Mouse (Mus musculus) skeletal muscle tissue, adult 2 months (tissue): ENCODE measurements around the gene BC028528.
"Not testable (repeated sequence)": the region's sequence is repeated elsewhere in the genome, so short reads cannot be mapped to it uniquely, and the experiment has no call there.

Experiments
- DNase-seq: peaks from one replicate; pipeline ENCODE4 v3.0.0-alpha.2; 2012; ENCODE audit warnings: low read depth, low spot score

The BC028528 gene

DNA sequence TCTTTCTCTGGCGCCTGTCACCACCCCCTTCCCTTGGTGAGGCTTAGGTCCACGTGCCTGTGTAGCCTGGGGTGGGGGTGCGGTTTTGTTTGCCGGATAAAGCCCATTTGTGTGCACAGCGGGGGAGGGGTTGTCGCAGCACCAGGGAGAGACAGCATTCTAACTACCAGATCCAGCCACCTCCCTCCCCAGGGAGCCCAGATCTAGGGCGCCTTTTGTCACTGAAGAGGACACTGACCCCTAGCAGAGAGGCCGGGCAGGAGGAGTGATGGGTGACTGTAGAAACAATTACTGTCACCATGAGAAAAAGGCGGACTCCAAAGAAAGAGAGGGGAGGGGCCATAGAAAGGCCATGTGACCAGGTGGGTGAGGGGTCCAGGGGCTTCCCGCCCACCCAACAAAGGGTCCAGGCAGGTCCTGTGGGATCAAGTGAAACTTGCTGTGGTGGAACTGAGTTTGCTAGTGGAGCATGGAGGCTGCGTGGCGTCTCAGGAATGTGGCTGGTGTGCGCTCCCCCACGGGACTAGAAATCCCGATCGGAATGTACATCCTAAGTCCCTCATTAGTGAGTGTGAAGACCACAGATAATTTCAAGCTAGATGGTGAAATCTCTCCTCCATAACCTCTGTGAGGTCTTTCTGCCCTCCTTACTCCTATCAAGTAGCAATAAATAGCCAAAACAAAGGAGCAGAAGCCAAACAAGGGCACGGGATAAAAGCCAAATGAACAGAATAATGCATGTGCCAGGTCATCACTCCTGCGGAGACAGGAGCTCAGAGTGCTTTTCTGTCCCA, 13.5 kb upstream of the BC028528 start:
- no peak for DNase-seq

DNA sequence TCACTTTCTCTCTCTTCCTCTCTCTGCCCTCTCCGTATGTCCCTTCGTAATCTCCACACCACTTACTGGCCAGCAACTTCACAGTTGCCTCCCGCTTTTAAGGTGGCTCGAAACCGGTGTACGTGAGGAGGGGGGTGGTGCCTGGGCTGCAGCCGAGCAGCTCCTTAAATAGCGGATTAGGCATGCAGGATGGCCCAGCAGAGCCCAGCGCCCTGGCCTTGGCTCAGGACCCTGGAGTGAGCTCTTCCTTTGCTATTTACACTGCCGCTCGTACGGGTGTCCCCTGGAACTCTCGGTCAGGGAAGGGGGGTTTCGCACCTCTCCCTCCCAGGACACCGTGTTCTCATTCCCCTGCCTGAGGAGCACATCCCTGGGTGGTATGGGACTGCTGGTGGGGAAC, 12.8 kb upstream of the BC028528 start, which contains the start of gene Car14:
Gene Car14 (minus strand): TSS at position 124 of the 400 bp plus-strand sequence.
- DNase-seq: peak; percentile 70

DNA sequence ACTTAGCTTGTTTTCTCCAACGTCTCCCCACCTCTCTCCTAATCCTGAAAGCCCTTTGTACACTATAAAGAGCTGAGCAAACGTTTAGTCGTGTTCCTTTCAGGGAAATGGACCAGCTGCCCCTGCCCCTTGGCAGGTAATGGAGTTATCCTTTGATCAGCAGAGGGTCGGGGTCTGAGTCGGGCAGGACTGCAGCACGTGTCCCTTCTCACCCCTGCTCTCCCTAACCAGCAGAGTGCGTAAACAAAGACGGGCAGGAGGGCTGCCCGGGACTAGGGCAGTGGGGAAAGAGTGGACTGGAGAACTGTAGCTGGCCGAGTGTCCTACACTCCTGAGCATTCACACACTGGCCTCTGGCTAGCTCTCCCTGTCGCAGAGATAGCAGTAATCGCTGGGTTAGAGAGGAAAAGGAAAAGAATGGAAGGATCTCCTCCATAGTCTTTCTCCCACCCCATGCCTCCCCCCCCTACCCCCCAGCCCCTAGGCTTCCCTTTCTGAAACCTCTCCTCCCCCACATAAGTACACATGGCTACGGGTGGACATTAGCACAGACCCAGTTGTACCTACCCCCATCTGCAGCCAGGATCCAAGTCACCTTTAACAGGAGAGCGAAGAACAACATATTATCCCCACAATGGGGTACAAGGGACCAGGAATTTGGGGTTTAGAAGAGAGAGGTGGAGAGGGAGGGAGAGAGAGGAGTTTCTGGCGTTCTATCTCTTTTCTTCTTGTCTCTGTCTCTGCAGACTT, 12.1 kb upstream of the BC028528 start:
- no peak for DNase-seq

DNA sequence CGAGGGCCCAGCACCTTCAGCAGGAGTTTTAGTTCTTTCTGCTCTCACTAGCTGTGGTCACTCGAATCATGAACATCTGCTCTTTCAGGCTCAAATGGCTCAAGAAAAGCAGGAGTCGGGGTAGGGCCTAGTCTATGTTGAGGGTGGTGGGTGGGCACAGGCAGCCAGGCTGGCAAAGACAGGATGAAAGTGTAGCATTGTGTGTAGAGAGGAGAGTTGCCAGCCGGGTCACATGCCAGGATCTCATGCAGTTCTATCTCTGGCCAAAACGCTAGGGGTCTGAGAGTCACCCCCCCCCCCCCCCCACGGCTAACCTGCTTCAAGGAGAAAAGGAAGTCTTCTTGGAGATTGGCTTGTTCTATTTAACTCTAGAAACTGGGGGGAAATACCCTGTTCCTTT, 10.8 kb upstream of the BC028528 start:
- DNase-seq: no peak

DNA sequence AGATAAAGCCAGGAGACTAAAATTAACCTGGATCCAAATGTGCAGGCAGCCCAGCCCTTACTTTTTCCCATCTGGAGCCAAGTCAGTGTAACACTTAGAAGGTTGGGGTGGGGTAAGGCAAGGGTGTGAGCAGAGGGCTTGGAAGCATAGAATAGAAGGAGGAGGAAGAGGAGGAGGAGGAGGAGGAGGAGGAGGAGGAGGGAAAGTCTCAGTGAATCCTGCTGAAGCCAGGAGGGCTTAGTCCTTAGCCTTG, 10.5 kb upstream of the BC028528 start:
- peak; percentile 43 for DNase-seq

DNA sequence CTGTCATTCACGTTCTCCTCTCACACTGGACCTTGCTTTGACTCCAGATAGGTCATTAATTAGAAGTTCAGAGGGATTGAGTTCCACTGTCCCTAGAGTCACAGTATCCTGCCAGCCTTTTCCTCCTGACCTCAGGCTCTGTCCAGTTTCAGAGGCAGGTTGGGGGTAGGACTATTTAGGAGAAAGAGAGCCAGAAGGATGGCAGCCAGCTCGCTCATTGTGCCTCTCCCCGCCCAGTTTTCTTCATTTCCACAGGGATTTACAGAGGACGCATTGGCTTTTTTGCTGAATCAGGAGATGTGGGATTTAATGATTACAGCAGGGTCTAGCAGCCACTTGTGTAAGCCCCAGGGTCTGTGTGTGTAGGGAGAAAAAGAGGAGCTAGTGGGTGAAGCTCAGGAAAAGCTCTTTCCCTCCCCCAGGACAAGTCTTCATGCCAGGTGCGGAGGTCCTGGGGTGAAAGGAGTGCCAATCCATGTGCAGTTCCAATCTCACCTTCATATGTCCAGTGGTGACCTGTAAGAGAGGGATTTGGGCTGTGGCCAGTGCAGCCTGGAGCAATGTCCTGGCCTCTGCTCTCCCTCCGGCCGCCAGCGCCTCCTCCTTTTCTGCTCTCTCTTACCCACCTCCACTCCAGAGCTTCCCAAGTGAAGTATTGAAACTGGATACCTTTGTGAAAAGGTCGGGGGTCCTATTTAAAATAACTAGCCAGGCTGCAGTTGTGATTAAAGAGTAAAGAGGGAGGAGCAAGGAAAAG, 10.0 kb upstream of the BC028528 start:
- DNase-seq: peak; percentile 68

DNA sequence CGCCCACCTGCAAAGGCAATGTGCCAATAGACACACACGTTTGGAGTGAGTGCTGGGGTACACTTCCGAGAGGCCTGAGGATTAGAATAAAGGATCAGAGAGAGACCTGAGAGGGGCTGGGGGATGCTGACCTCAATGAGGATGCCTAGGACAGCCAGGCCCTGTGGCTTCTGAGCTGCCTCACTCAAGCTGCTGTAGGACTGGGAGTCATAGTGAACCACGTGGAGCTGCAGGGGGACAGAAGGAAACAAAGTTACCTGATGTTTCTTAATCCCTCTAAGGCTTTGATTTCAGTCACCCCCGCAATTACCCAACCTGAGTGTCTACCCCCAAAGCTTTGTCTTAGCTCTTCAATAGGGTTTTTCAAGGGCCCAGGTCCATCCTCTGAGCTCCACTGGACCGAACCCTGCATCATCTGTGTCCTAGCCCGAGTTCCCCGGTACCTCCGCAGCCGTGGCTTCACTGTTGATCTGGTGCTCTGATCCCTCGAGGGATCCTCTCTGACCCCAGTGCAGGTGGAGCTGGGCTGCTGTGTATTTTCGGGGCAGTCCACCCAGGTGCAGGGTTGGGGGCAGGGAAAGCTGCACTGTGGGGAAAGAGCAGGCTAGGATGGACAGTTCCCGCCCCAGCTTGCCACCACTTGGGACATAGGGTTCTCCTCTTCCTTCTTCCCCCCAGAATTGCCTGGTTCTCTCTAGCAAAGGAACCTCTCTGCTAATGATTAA, 8.2 kb upstream of the BC028528 start:
- DNase-seq: no peak

DNA sequence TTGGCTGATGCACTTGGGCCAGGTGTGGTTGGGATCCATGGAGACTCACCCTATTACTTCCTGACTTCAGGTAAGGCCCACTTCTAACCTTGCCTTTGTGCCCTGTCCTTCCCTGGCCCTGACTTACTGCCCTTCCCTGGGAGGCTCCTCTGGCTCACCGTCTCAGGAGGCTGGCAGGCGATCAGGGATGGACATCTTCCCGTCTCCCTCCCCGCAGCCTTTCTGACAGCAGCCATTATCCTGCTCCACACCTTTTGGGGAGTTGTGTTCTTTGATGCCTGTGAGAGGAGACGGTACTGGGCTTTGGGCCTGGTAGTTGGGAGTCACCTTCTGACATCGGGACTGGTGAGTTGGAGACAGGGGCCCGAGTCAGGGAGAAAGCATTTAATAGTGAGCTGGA, 3.7 kb upstream of the BC028528 start:
- DNase-seq: not testable (repeated sequence)

DNA sequence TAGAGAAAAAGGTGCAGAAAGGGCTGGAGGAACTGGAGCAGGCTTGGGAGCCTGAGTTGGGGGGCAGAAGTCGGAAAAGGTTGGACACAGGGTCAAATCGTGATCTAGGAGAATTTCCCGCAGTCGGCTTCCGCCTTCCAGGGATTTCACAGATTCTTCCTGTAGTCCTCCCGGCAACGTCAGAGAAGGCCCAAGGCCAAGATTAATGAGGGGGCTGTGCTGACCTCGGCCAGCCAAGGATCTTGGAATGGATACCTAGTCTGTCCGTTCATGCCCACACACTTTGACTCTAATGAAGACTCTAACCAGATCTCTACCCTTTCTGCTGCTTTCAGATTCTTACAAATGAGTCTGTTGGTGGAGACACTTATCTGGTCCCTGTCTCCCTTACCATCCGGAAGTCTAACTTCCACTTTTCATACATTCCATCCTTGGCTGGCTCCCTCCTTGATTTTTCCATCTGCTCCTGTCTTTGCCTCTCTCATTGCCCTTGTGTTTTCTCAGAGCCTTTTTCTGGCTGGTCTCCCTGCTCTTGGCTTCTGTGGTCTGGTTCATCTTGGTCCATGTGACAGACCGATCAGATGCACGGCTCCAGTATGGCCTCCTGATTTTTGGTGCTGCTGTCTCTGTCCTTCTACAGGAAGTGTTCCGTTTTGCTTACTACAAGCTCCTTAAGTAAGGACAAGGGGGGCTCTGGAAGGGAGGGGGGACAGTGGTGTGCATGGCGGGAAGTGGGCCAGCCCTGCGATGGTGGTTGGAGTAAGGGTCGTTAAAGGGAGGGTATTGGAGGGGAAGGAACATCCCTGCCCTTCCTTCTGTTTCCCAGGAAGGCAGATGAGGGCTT, 2.7 kb upstream of the BC028528 start:
- DNase-seq: peak; percentile 42

DNA sequence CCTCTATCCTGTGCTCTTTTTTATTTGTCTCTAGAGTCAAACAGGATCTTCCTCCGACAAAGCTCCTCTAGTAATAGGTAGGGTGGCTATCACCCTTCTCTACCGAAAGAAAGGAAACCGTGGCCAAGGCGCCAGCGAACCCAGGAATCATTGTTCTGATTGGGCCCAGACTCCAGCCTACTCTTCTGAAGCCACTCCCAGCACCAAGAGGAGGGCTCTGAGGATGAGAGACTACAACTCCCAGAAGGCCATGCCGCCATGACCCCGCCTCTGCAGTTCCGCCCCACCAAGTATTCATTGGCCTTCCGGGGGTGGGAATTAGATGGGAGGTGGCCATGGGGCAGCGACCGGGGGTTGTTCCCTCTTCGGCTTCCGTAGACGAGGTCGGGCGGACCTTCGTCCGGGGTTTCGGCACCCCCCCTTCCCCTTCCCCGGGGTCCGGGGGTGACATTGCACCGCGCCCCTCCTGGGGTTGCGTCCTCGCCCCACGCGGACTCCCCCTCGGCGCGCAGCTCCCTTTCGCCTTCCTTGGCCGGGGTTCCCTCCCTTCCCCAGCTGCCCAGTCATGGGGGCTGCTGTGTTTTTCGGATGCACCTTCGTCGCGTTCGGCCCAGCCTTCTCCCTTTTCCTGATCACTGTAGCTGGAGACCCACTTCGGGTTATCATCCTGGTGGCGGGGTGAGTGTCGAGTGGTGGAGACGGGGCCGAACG, 2.0 kb upstream of the BC028528 start, which contains the start of gene Aph1a:
Gene Aph1a (plus strand): TSS at position 364 of the 711 bp plus-strand sequence.
- DNase-seq: peak; percentile 97

DNA sequence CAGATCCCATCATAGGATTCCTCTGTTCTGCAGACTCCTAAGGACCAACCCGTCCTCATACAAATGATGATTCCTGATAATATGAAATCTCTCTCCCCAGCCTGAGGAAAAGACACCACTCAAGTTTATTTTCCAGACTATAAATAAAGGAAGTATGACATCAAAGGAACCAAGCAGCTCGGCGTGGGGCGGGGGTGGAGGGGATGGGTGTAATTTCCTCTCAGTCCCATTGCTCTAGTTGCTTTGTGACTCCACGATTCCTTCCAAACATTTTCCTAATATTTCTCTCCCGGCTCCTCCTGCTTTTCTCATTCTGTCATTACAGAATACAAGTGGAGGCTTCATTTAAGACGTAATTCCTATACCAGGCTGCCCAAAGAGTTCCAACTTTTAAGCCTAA, 1.3 kb upstream of the BC028528 start:
- no peak for DNase-seq

DNA sequence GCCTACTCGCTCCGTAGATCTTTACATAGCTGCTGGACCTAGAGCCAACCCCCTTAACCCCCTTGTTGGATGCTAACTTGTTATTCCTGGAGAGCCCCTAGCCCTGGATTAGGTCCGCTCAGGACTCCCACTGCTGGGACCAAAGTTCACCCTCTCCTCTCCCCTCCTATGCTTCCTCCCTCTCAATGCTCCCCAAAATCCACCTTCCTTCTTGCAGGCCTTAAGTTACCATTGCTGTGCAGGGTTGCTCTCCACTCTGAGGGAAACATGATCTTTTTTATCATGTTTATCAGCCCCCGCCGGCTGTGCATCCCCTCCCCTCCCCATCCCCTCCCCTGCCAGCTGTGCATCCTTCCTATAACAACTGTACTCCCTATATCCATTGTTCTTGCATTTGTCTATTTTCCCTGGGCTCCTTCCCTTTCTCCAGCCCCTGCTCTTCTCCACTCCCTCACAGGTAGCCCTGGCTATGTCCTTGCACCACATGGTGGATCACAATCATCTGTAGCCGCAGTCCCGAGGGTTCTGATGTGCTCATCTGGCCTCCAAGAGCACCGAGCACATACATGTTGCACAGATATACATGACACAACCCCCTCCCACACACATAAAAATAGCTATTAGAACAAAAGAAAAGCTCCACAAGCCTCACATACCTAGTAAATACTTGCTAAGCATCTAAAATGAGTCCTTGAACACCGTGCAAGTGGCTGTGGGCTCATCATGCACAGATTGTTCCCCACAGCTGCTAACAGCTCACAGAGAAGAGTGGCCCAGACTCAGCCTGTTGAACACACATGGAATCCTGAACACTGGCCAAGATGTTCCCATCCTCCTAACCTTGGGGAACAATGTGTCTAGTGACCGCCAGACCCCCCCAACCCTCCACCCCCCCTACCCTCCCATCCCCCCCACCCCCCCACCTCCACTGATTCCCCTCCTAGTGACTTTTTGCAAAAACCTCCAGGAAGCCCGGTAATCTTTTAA, 554 bp upstream of the BC028528 start:
- DNase-seq: no peak

DNA sequence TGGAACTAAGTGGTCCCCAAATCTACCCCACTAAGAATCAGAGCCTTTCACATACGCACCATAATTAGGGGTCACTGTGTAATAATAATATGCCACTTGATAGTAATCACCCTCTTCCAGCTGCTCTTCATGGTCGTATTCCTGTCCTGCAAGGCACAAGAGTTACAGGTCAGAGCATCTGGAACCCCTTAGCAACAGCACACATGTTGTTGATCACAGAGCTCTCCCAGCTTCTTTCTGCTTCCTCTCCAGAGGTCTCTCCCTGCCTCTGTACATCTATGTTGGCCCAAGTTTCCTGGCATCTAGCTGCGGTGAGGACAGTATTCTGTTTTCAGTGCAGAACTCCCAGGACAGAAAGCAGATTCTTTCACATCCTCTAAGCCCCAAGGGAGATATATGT, 2.1 kb downstream of the BC028528 start:
- DNase-seq: no peak

DNA sequence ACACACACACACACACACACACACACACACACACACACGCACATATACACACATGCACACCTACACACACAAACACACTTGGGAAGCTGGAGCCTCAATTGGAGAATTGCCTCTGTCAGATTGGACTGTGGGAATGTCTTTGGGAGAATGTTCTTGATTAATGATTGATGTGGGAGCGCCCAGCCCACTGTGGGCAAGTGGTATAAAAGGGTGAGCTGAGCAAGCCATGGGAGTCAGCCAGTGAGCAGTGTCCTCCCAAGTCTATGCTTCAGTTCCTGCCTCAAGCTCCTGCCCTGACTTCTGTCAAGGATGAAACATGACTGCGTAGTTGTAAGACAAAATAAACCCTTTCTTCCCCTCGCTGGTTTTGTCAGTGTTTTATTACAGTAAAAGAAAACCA, 4.2 kb downstream of the BC028528 start:
- no peak for DNase-seq

DNA sequence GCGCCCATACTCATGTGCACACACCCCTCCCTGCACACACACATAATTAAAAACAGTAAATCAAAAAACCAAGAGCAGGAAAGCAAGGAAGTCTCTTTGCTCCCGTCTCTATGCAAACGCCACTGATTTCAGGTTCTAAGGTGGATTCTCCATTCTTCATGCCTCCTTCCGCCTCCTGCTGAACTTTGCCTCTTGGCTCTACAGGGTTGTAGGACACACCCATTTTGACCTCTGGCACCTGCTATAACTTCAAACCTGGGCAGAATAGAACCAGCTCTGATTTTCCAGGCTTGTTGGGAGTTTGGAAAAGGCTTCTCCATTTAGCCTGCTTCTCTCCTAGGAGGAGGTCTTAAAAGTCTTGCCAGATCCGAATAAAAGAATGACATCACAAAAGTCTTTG, 7.4 kb downstream of the BC028528 start:
- no peak for DNase-seq

DNA sequence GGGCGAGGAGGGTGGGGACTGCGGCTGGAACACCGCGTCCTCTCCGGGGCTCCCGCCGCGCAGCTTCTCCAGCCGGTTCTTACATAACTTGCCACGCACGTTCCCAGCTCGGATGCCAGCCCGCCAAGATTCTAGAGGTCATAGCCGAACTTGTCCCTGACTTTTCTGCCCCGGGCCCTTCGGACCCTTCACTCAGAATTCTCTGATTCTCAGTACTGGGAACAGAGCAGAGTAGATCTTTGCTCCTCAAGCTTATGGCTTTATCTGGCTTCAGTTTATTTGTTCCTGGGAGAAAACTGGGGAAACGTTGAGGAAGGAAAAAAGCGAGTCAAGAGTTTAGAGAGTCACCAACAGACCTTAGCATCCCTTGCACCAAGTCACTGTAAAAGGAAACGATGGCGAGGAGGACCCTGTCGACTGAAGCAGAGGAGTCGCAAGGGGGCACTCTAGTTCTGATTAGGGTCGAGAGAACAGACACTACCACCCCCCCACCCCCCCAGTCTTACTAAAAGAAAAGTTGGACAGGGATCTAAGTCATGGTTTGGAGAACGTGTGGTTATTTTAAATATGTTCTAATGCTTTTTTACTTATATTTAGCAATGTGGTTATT, 8.9 kb downstream of the BC028528 start:
- DNase-seq: peak; percentile 77

DNA sequence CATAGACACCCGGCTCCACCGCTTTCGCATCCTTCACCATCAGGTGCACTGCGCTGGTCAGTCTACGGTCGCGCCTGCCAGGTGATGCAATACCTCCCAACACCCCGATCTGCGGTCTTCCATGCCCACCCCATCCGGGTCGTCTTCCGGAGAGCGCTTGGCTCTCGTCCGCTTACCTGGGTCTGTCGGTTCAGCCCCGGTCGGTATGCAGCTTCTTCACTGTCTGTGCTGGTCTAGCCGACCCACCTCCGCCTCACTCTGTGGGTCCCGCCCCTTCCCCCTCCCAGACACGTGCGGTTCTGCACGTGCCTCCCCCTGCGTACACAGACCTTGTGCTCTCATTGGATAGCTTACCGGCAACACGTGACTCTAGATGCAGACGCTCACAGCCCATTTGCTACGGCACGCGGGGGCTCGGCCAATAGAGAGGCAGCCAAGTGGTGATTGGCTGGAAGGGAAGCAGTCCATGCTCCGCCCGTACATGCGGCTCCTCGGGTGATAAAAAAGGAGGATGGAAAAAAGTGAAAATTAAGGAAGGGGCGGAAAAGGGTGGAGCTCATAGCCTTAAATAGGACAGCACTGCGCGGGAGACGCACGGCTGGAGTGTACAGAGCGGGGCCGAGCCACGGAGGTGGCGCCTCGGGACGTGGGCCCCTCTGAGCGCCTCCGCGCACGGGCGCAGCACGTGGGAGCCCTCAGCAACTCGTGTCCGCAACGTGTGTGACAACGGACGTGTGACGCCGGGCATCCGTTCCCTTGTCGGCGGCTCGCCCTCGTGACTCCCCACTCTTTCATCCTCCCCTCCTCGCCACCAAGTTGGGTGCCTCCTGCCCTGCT, 9.6 kb downstream of the BC028528 start, which contains the start of gene Ciart:
Gene Ciart (minus strand): TSS at position 273 of the 837 bp plus-strand sequence.
- peak; percentile 99 for DNase-seq

DNA sequence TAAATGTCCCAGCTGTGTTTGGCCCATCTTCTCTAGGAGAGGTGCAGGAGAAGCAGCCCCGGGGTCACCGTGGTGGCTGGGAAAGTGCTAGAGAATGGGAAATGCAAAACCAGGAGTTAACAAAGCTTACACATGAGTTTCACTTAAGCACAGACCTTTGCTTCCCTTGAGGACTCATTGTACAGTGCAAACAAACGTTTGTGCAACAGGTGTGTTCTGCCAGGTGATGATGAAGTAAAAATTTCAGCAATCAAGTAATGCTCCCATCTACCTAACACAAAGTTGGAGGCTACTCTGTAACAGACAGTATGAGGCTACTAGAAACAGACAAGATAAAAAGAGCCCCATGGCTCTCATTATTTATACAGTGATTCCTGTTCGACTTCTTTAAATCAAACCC, 12.7 kb downstream of the BC028528 start:
- DNase-seq: no peak
